Mouse (Mus musculus) ovary, adult 18-20 months (tissue): ENCODE data around the gene Alk.

Experiments used
- DNase-seq: peaks from one replicate; pipeline ENCODE4 v3.0.0; 2022; ENCODE audit warnings: low spot score, mixed read lengths

Alk gene

DNA sequence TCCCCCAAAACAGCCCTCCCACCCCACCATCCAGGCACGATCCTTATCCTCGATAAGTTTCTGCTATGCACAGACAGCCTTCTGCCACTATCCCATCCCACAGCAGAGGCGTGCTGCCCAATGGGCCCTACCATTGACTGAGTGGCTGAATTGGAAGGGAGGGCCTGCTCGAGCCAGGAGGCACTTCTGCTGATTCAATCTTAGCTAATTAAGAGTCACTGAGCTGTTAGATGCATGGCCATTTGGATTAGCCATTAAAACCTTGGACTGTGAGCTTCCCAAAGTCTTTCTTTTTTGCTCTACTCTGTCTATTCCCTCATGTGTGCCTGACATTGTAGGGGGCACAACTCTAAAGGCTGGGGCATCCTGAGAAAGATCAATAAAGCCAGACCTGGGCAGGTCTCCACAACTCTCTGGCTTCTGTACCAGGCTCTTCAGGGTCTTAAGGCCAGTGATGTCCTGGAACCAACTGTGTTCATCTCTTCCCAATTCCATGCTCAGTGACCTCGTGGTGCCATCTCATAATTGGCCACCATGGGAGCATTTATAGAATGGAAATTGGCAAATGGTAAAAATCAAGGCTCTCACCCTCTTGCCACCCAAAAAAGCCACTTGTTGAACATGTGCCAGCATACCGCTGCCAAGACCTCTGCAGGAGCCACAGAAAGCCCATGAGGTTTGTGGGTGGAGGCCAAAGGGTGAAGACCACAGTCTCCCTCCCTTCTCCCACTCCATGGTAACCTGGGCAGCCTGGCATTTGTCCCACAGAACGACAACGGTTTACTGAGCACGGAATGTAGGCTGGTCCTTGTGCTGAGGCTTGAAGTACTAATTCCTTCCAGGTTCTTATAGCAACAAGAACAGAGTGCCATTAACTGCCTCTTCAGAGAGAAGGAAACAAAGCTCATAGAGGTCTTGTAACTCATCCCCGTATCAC, 582.4 kb downstream of the Alk start:
- no peak for DNase-seq

DNA sequence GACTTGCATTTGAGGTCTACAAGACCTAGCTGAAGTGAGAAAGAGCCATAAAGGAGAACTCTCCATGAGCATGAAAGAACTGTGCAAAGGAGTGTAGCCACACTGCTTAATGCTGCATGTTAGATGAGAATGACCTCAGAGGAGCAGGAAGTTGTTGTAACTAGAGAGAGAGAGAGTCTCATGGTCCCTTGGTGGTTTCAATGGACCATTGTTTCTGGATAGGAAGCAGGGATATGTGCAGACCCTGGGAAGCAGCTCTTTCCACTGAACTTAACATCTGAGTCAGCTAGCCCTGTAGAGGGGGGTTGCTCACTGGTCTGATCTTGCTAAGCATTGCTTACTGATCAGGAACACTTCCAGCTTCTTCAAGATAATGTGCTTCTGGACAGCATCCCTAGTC, 587.1 kb downstream of the Alk start:
- no peak for DNase-seq

- no peak for DNase-seq
Measured at GRCm38 (mm10) chr17:72015253-72015652, 589.2 kb downstream of the Alk start.

DNA sequence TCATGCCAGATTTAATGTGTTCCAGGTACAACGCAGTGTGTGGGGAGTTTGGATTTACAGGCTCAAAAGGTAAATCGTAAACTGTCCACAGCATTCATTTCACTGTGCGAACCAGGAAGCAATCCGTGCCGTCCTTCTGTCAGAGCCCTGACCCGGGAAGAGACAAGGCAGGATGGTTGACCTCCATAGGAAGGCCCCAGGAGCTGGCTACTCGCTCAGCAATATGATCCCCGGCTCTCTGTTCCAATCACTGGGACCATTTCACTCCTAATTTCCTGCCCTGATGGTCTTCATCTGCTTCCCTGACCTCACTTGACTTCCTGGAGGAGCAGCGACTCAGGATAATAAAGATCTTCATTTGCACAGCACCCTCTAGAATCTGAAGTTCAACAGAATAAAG, 591.7 kb downstream of the Alk start:
- no peak for DNase-seq

DNA sequence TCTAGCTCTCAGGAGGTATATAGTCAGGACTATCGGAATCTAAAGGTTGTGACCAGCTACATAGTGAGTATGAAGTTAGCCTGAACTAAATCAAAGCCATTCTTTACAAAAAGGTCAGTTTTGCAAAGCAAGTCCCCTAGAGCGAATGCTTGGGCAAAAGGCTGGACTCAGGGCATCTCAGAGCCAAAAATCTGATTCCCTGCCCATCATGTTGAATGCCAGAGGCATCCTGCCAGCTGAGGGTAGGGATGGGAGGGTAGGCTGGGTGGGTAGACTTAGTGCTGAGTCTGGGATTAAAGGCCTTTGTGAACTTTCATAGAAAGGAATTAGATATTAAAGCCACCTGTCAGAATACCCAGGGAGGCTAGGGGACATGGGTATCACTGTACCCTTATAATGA, 594.6 kb downstream of the Alk start:
- no peak for DNase-seq

DNA sequence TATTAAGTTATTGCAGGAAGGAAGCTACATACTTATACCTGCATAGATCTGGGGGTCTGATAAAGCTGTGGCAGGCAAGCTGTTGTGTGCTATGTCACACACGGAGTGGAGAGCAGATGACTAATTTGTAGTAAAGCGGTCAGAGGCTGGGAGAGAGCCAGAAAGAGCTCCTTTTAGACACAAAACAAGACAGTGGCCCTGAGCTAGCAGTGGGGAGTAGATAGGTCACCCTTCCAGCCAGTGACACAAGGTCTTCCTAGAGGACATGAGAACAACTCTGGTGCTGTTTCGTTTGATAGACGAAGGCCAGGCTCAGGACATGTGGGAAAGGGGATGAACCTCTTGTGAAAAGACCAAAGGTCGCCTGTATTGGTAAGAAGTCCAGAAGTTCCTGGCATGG, 596.0 kb downstream of the Alk start:
- DNase-seq = no peak

- no peak for DNase-seq
Measured at GRCm38 (mm10) chr17:72005365-72005764, 599.1 kb downstream of the Alk start.

DNA sequence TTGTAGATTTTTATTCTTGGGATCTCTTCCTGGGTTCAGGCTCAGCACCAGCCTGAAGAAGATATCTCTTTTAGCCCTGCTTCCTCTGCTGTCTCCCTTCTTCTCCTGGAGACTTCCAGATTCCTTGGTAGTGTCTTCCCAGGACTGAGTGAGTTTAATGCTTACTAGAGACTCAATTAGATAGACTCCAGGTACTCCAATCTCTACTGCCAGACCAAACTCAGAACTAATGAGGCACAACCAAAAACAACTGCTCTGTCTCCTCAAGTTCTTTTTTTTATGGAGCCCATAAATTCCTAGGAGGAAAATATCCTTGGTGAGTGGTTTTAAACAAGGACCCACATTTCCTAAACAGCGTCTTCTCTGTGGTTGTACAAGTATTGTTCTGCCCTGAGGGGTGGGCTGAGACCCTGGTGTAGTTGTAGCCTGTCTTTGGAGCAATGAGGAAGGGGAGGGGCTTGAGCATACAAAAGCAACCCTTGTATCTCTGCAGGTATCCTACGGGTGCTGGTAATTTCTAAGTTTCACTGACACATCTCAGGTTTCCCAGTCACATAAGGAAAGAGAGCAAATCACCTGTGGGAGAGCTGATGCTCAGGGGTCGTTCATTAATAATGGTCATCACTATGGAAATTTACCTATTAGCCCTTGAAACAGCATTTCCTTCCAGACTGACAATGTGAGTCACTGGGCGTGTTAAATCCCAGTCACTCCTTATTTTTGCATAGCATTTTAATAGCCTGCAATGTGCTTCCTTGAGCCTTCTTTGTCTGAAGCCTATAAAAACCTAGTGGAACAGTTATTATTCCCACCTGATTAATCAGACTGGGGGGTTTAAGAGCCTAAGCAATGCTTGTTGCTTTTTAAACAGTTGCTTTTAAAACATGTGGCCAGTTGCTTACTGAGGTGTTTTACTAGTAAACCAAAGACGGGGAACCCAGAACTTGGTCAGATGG, 604.6 kb downstream of the Alk start:
- DNase-seq = no peak

GRCm38 (mm10) chr17:71997680-71998079, 606.7 kb downstream of the Alk start:
- DNase-seq = no peak

GRCm38 (mm10) chr17:71995539-71995938, 608.9 kb downstream of the Alk start:
- no peak for DNase-seq

DNA sequence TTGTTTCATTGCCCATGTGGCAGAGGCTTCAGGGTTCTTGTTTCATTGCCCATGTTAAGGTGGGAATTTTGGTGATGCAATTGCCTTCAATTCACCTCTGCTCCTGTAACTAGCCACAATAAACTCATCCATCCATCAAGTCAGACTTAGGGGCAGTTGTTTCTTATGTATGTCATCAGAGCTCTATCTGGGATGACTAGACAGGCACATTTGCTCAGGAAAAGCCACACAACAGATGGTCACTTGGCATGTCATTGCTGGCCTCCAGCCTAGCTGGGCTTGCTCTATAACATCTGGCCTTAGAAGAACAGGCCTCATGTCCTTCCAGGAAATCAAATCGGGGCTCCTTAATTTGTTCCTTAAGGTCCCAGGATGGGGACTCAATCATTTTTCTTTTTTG, 610.3 kb downstream of the Alk start:
- no peak for DNase-seq

DNA sequence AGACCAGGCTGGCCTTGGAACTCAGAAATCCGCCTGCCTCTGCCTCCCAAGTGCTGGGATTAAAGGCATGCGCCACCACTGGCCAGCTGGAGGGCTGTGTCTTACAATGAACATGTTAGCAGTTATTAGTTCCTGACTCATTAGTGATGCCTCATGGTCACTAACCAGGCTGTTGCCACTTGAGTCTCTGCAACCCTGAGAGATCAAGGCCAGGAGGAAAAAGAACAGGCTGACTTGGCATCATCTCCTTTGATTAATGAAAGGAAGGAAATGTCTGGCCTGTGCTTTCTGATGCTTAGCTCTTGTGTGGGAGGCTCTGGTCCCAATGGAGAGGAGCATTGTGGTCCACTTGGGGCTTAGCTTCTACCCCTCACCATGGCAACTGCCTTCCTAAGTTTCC, 611.4 kb downstream of the Alk start:
- DNase-seq = no peak

- no peak for DNase-seq
Measured at GRCm38 (mm10) chr17:71991260-71991659, 613.2 kb downstream of the Alk start.

GRCm38 (mm10) chr17:71990176-71990720, 614.2 kb downstream of the Alk start:
- DNase-seq = no peak

DNA sequence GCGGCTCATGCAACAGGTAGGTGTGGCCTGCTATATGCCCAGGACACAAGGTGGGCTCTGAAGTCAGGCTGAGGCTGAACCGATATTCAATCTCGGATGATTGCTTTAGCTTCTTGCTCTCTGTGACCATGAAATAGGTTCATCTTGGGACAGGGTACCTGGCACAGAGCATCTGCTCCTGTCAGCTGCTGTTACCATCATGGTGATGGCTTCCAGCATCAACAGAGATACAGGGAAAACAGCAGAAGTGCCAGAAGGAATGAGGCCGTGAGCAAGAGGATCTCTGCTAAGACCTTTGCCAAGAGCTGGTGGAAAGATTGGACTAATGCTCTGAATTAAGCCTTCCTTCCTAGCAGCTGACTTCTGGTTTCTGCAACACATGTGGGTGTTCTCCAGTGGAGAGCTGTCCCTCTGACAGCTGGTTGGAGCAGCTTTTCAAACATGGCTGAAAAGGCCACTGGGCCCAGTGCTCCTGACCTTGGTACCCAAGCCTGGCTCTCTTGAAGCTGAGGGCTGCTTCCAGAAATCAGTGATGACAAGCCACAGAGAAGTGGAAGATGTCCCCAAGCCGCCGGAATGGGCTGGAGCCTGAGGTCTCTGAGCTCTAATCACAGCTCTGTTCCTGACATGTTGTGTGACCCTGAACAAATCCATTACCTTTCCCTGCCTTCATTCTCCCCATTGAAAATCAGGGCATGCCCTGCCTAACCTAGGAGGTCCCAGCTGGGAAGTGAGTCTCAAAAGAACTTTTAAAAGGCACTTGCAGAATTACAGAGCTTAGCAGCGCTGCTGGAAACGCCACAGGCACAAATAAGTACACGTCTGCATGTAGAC, 615.5 kb downstream of the Alk start:
- DNase-seq = no peak

GRCm38 (mm10) chr17:71986998-71987397, 617.4 kb downstream of the Alk start:
- DNase-seq = no peak

DNA sequence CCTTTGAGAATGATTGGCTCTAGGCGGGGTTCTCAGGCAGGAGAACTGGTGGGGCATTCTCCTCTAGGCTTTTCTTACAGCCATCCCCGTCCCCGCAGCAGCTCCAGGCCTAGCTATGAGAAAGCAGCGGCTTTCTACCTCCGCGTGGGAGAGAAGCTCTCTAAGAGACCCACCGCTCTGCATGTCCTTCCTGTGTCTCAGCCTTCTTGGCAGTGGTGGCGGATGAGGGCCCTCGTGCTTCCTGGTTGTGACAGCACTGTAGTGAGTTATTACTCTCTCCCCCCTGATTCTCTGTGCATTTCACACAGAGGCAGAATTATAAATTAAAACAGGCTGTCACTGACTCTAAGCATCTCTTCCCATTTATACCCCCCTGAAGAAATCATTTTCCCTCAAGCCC, 618.0 kb downstream of the Alk start:
- DNase-seq = no peak

DNA sequence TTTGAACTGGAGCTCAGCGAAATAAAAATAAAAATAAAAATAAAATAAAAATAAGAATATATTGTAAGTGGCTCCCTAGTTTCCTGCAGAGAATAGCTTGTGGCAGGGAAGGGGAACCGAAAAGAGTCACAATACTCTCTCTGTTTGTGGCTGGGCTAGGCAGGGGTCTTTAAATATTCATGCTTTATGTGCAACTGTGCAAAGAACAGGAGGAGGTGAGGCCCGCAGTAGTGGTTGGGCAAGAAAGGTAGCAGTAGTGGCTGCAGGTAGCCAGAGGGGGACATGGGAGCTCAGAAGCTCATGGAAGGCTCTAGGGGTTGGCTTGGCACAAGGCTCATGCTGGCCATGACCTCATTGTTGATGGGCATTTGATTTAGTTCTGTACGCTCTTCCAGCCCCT, 623.2 kb downstream of the Alk start:
- DNase-seq = no peak

- DNase-seq = no peak
Measured at GRCm38 (mm10) chr17:71980518-71981145, 623.8 kb downstream of the Alk start.

GRCm38 (mm10) chr17:71979137-71979536, 625.3 kb downstream of the Alk start:
- DNase-seq = no peak

GRCm38 (mm10) chr17:71976661-71977060, 627.8 kb downstream of the Alk start:
- no peak for DNase-seq
